Comparison of ENCODE assay signal across 17 mouse cellular contexts in the genomic region with DNA sequence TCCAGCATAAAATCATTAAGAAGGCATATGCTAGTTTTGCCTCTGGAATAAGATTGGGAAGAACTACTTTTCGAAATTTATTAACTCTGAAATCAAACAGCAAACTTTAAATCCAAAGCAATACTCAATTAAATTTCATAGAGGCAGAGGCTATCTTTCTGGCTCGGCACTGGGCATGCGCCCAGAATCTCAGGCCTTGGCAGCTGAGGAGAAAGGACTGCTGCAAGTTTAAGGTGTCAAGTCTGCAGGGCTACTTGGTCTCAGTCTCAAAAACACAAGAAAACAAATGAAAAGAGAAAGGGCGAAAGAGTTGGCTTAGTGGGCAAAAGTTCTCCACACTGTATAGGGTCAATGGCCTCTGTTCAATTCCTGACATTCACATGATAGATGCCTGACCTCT.
DNase-seq lines count a peak whose midpoint lies in the region; ATAC-seq lines count a peak whose summit lies in the region.
"Had no signal": no experiment of that assay in that cellular context is flagged by ENCODE, and none has a peak within 500 bp of the region (broad histone marks: within the 10 kb centered on the region; RNA-seq: fewer than 3 reads in every experiment).

No protein-coding gene starts in this region.

- intact Hi-C loops in heart, postnatal 36 days (cut with DNase I): no loop called here
- intact Hi-C loops in heart, postnatal 25 days (cut with DNase I): no loop called here

- H3K9me3 ChIP-seq in heart, embryonic 12.5 days (replicated peaks): no peaks in the 10 kb centered on the region
- H3K9me3 ChIP-seq: embryonic facial prominence, embryonic 12.5 days; forebrain, embryonic 15.5 days; hindbrain, embryonic 15.5 days; kidney, embryonic 15.5 days had no signal

- 79% methylated on average over 4 of the region's 4 CpGs for WGBS in heart, embryonic 12.5 days

- no peak for ATAC-seq in heart, embryonic 12.5 days (ENCODE audit: insufficient number of reproducible peaks, low FRiP score)
- ATAC-seq: forebrain, embryonic 15.5 days; intestine, embryonic 16.5 days had no signal

- H3K4me3 ChIP-seq in heart, embryonic 12.5 days: no peak overlapping the region
- H3K4me3 ChIP-seq: embryonic facial prominence, embryonic 12.5 days; forebrain, embryonic 15.5 days; hindbrain, embryonic 15.5 days; kidney, embryonic 15.5 days had no signal

- H3K4me1 ChIP-seq in heart, embryonic 12.5 days (replicated peaks): no peaks in the 10 kb centered on the region

- no peak overlapping the region for H3K4me2 ChIP-seq in heart, embryonic 12.5 days
- H3K4me2 ChIP-seq: embryonic facial prominence, embryonic 12.5 days; forebrain, embryonic 15.5 days; hindbrain, embryonic 15.5 days; kidney, embryonic 15.5 days had no signal

- no peak overlapping the region for H3K9ac ChIP-seq in heart, embryonic 12.5 days
- H3K9ac ChIP-seq: embryonic facial prominence, embryonic 12.5 days; forebrain, embryonic 15.5 days; hindbrain, embryonic 15.5 days; kidney, embryonic 15.5 days had no signal

- H3K27ac ChIP-seq in heart, embryonic 12.5 days (ENCODE audit: poor library complexity, severe bottlenecking): no peak overlapping the region
- H3K27ac ChIP-seq: embryonic facial prominence, embryonic 12.5 days; forebrain, embryonic 15.5 days; hindbrain, embryonic 15.5 days; kidney, embryonic 15.5 days had no signal

- peak; percentile 32 to 46 for DNase-seq in adrenal gland, postnatal 36 days
- no peak for DNase-seq in adrenal gland, adult 8-10 months
- DNase-seq in heart, adult 11 months: peak; percentile 82
- DNase-seq in heart, postnatal 36 days: peak; percentile 17 to 26
- no peak for DNase-seq in heart, postnatal 25 days (ENCODE audit: low spot score)
- DNase-seq in adipocyte (ENCODE audit: low spot score): peak; percentile 50
- no peak for DNase-seq in layer of hippocampus, adult 18-20 months (ENCODE audit: low spot score in 2 of 2)
- DNase-seq: cerebellum, adult 2 months; cerebellum, postnatal 25 days; gastrocnemius, postnatal 25 days; kidney, adult 2 months had no signal

- no peaks in the 10 kb centered on the region for H3K36me3 ChIP-seq in heart, embryonic 12.5 days
- H3K36me3 ChIP-seq: embryonic facial prominence, embryonic 12.5 days; forebrain, embryonic 15.5 days; hindbrain, embryonic 15.5 days; kidney, embryonic 15.5 days had no signal

- no peaks in the 10 kb centered on the region for H3K27me3 ChIP-seq in heart, embryonic 12.5 days (replicated peaks)
- H3K27me3 ChIP-seq: embryonic facial prominence, embryonic 12.5 days; forebrain, embryonic 15.5 days; hindbrain, embryonic 15.5 days; kidney, embryonic 15.5 days had no signal

Comparison
In these comparisons a context has a peak if more than half of its experiments do, and no peak if none do; other contexts are left out.
1. DNase-seq: peak in adrenal gland, postnatal 36 days (2 of 2), heart, adult 11 months (single experiment), heart, postnatal 36 days (2 of 2) and adipocyte (single experiment); none in adrenal gland, adult 8-10 months (single experiment), heart, postnatal 25 days (single experiment) and layer of hippocampus, adult 18-20 months (0 of 2).